In the genomic region with DNA sequence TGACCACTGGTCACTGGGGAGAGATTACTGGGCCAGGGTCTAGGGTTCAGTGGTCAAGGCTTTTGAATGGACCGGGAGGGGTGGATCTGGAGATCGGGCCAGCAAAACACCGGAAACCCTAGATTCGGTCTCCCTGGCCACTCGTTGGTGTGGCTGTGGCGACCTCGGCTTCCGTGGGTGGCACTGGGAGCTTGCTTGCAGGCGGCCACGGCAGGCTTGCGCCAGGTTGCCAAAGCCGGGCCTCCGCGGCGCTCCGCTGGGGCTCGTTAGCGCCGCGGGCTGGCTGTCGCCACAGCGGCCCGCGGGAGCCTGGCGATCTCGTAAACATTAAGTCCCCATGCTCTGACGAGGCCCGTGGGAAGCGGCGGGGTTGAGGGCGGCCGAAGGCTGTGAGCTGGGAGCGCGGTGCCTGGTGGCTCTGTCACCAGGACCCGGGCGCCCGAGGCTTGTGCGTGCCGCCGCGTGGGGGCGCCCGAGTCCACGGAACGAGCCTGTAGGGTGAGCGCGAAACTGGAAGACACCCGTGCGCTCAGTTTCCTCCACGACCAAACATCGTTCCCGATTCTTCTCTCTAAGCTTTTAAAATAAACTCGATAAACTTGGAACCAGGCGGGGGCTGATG, we compare ENCODE assay signal across 8 mouse cellular contexts. TPM values are rescaled to one million over a fixed set of nuclear protein-coding genes. Genes with fewer than 3 reads are reported as not detected.
DNase-seq lines count a peak whose midpoint lies in the region; ATAC-seq and TF ChIP-seq lines count a peak whose summit lies in the region.

No protein-coding gene starts in this region.

- H3ac ChIP-seq in C2C12 (ENCODE audit: control insufficient read depth, insufficient read length, low read depth) = no peak overlapping the region

- peak; percentile 84 for DNase-seq in brain, adult 2 months (ENCODE audit: low read depth, low spot score)
- peak; percentile 89 for DNase-seq in heart, embryonic 10.5 days (ENCODE audit: low spot score)
- DNase-seq in limb, embryonic 14.5 days (ENCODE audit: low spot score) = peak; percentile 69
- peak; percentile 87 for DNase-seq in midbrain, postnatal 0 days (ENCODE audit: low spot score)
- DNase-seq in spleen, postnatal 10 days (ENCODE audit: low spot score in 2 of 2) = peak; percentile 82 to 93

- TF ChIP-seq POLR2A in embryonic fibroblast, embryonic 13.5 days (IDR thresholded peaks at IDR 0.05; ENCODE audit: low read depth, low read length) = no peak
- no peak for TF ChIP-seq POLR2A in limb, embryonic 14.5 days (IDR thresholded peaks at IDR 0.05; ENCODE audit: borderline replicate concordance, extremely low read depth, insufficient read depth, insufficient read length)

- peak overlapping the region; percentile 95 for H3K4me2 ChIP-seq in kidney, embryonic 14.5 days (replicated peaks; ENCODE audit: low read depth, low read length)
- H3K4me2 ChIP-seq in limb, embryonic 14.5 days (replicated peaks; ENCODE audit: low read depth, low read length, severe bottlenecking) = peak overlapping the region; percentile 93
- peak overlapping the region; percentile 89 for H3K4me2 ChIP-seq in midbrain, postnatal 0 days (ENCODE audit: low read depth, low read length, poor library complexity, severe bottlenecking)

- ATAC-seq in kidney, embryonic 14.5 days (ENCODE audit: low FRiP score, low TSS enrichment) = peak; percentile 98
- peak; percentile 89 for ATAC-seq in limb, embryonic 14.5 days (ENCODE audit: low FRiP score, low read depth)
- ATAC-seq in midbrain, postnatal 0 days (ENCODE audit: low FRiP score) = peak; percentile 92

- no peaks in the 10 kb centered on the region for H3K79me3 ChIP-seq in C2C12 (ENCODE audit: low read depth)

- H3K27ac ChIP-seq in embryonic fibroblast, embryonic 13.5 days (ENCODE audit: insufficient read depth, low read length) = 0 out of 2 replicates have a peak overlapping the region, but pooled peaks have one; percentile 36
- H3K27ac ChIP-seq in heart, embryonic 10.5 days = peak overlapping the region; percentile 87
- no peak overlapping the region for H3K27ac ChIP-seq in kidney, embryonic 14.5 days (ENCODE audit: low read depth, low read length)
- no peak overlapping the region for H3K27ac ChIP-seq in limb, embryonic 14.5 days (replicated peaks; ENCODE audit: low read depth, low read length)
- peak overlapping the region; percentile 34; the same call in 1 of the 2 replicates for H3K27ac ChIP-seq in midbrain, postnatal 0 days (ENCODE audit: low read depth, low read length)

- no peaks in the 10 kb centered on the region for H3K27me3 ChIP-seq in C2C12 (ENCODE audit: control insufficient read depth, insufficient read depth, insufficient read length)
- peaks cover 32% of the 10 kb centered on the region for H3K27me3 ChIP-seq in heart, embryonic 10.5 days (ENCODE audit: insufficient read depth, poor library complexity, severe bottlenecking)
- H3K27me3 ChIP-seq in kidney, embryonic 14.5 days (ENCODE audit: control insufficient read depth, insufficient read depth, low read length) = no peaks in the 10 kb centered on the region
- H3K27me3 ChIP-seq in limb, embryonic 14.5 days (ENCODE audit: control insufficient read depth, insufficient read depth, low read length) = peaks cover 4% of the 10 kb centered on the region; the same call in 1 of the 2 replicates
- peaks cover 5% of the 10 kb centered on the region; the same call in 1 of the 2 replicates for H3K27me3 ChIP-seq in midbrain, postnatal 0 days (ENCODE audit: insufficient read depth, low read length)

- no peaks in the 10 kb centered on the region for H3K9me3 ChIP-seq in heart, embryonic 10.5 days
- H3K9me3 ChIP-seq in kidney, embryonic 14.5 days (ENCODE audit: control insufficient read depth, low read length) = no peaks in the 10 kb centered on the region
- H3K9me3 ChIP-seq in limb, embryonic 14.5 days (ENCODE audit: control insufficient read depth, low read length) = no peaks in the 10 kb centered on the region
- no peaks in the 10 kb centered on the region for H3K9me3 ChIP-seq in midbrain, postnatal 0 days (ENCODE audit: low read length)

- peak; percentile 89 for TF ChIP-seq CTCF in C2C12 (IDR thresholded peaks at IDR 0.05; ENCODE audit: control insufficient read depth, insufficient read depth, insufficient read length)
- TF ChIP-seq CTCF in embryonic fibroblast, embryonic 13.5 days (IDR thresholded peaks at IDR 0.05; ENCODE audit: borderline replicate concordance, insufficient read depth, low read length) = peak; percentile 75
- TF ChIP-seq CTCF in midbrain, postnatal 0 days (IDR thresholded peaks at IDR 0.05) = peak; percentile 87

- WGBS in heart, embryonic 10.5 days = 1% methylated on average over 54 of the region's 54 CpGs
- WGBS in kidney, embryonic 14.5 days = under 1% methylated on average over 54 of the region's 54 CpGs
- WGBS in limb, embryonic 14.5 days = under 1% methylated on average over 51 of the region's 54 CpGs
- WGBS in midbrain, postnatal 0 days = under 1% methylated on average over 53 of the region's 54 CpGs

- peak overlapping the region; percentile 60 for H3K9ac ChIP-seq in kidney, embryonic 14.5 days (ENCODE audit: low read depth, low read length)
- peak overlapping the region; percentile 64 for H3K9ac ChIP-seq in limb, embryonic 14.5 days (ENCODE audit: low read depth, low read length, severe bottlenecking)
- H3K9ac ChIP-seq in midbrain, postnatal 0 days (replicated peaks; ENCODE audit: low read length, poor library complexity, severe bottlenecking) = peak overlapping the region; percentile 74

- H3K36me3 ChIP-seq in C2C12 (ENCODE audit: control insufficient read depth, insufficient read depth) = no peaks in the 10 kb centered on the region
- no peaks in the 10 kb centered on the region for H3K36me3 ChIP-seq in heart, embryonic 10.5 days
- no peaks in the 10 kb centered on the region for H3K36me3 ChIP-seq in kidney, embryonic 14.5 days (ENCODE audit: control insufficient read depth, insufficient read depth, low read length)
- H3K36me3 ChIP-seq in limb, embryonic 14.5 days (ENCODE audit: control insufficient read depth, insufficient read depth, low read length) = no peaks in the 10 kb centered on the region
- H3K36me3 ChIP-seq in midbrain, postnatal 0 days (ENCODE audit: insufficient read depth, low read length) = no peaks in the 10 kb centered on the region

- no peaks in the 10 kb centered on the region; the same call in 1 of the 2 replicates for H3K4me1 ChIP-seq in embryonic fibroblast, embryonic 13.5 days (ENCODE audit: control insufficient read depth, insufficient read depth, low read length)
- H3K4me1 ChIP-seq in heart, embryonic 10.5 days = peaks cover 5% of the 10 kb centered on the region; the same call in 1 of the 2 replicates
- H3K4me1 ChIP-seq in kidney, embryonic 14.5 days (ENCODE audit: control insufficient read depth, insufficient read depth, low read length) = no peaks in the 10 kb centered on the region
- peaks cover 6% of the 10 kb centered on the region; the same call in 1 of the 2 replicates for H3K4me1 ChIP-seq in limb, embryonic 14.5 days (ENCODE audit: control insufficient read depth, insufficient read depth, low read length)
- no peaks in the 10 kb centered on the region for H3K4me1 ChIP-seq in midbrain, postnatal 0 days (ENCODE audit: insufficient read depth, low read length)

- H3K79me2 ChIP-seq in C2C12 (ENCODE audit: control insufficient read depth, insufficient read depth) = no peaks in the 10 kb centered on the region

- H3K4me3 ChIP-seq in C2C12 (ENCODE audit: insufficient read depth, poor library complexity, severe bottlenecking) = no peak overlapping the region
- H3K4me3 ChIP-seq in embryonic fibroblast, embryonic 13.5 days (ENCODE audit: insufficient read depth, low read length) = peak overlapping the region; percentile 22; the same call in 1 of the 2 replicates
- H3K4me3 ChIP-seq in heart, embryonic 10.5 days = peak overlapping the region; percentile 72
- H3K4me3 ChIP-seq in kidney, embryonic 14.5 days (ENCODE audit: low read length) = peak overlapping the region; percentile 43
- peak overlapping the region; percentile 45 for H3K4me3 ChIP-seq in limb, embryonic 14.5 days (replicated peaks; ENCODE audit: low read length)
- peak overlapping the region; percentile 54 for H3K4me3 ChIP-seq in midbrain, postnatal 0 days (ENCODE audit: low read depth, low read length)

RNA-seq across cellular contexts. Expression of a gene that starts 13.6 kb away (rescaled TPM):
- not detected for polyA plus RNA-seq in C2C12 (2012; fragmentation: generic; extraction: Trizol)
- polyA plus RNA-seq in embryonic fibroblast, embryonic 13.5 days (2011; ENCODE audit: insufficient read length, low read depth, missing spikeins) = not detected in 2 replicates
- polyA plus RNA-seq in heart, embryonic 10.5 days (2016; fragmentation: Nextera tagmentation; extraction: Ambion mirVana) = 0.11 TPM in 1 of 2 replicates, not detected in the other
- polyA plus RNA-seq in kidney, embryonic 14.5 days (2014; fragmentation: Nextera tagmentation; extraction: Ambion mirVana) = not detected in 2 replicates
- polyA plus RNA-seq in limb, embryonic 14.5 days (2012; rRNA removed) = not detected in 2 replicates
- polyA plus RNA-seq in limb, embryonic 14.5 days (2014; fragmentation: Nextera tagmentation; extraction: Ambion mirVana) = not detected in 2 replicates
- total RNA-seq in midbrain, postnatal 0 days (2014; rRNA removed) = not detected in 2 replicates
- polyA plus RNA-seq in midbrain, postnatal 0 days (2015; fragmentation: Nextera tagmentation; extraction: Ambion mirVana) = 0.07 and 0.17 TPM in 2 replicates

RNA-seq across cellular contexts. Expression of a gene that starts 21.6 kb away (rescaled TPM):
- polyA plus RNA-seq in C2C12 (2012; fragmentation: generic; extraction: Trizol) = not detected
- polyA plus RNA-seq in embryonic fibroblast, embryonic 13.5 days (2011; ENCODE audit: insufficient read length, low read depth, missing spikeins) = not detected in 2 replicates
- not detected in 2 replicates for polyA plus RNA-seq in heart, embryonic 10.5 days (2016; fragmentation: Nextera tagmentation; extraction: Ambion mirVana)
- not detected in 2 replicates for polyA plus RNA-seq in kidney, embryonic 14.5 days (2014; fragmentation: Nextera tagmentation; extraction: Ambion mirVana)
- not detected in 2 replicates for polyA plus RNA-seq in limb, embryonic 14.5 days (2012; rRNA removed)
- not detected in 2 replicates for polyA plus RNA-seq in limb, embryonic 14.5 days (2014; fragmentation: Nextera tagmentation; extraction: Ambion mirVana)
- not detected in 2 replicates for total RNA-seq in midbrain, postnatal 0 days (2014; rRNA removed)
- not detected in 2 replicates for polyA plus RNA-seq in midbrain, postnatal 0 days (2015; fragmentation: Nextera tagmentation; extraction: Ambion mirVana)

RNA-seq across cellular contexts. Expression of a gene that starts 24.8 kb away (rescaled TPM):
- polyA plus RNA-seq in C2C12 (2012; fragmentation: generic; extraction: Trizol) = 0.01 TPM
- polyA plus RNA-seq in embryonic fibroblast, embryonic 13.5 days (2011; ENCODE audit: insufficient read length, low read depth, missing spikeins) = not detected in 2 replicates
- 0.04 TPM in 2 replicates for polyA plus RNA-seq in heart, embryonic 10.5 days (2016; fragmentation: Nextera tagmentation; extraction: Ambion mirVana)
- polyA plus RNA-seq in kidney, embryonic 14.5 days (2014; fragmentation: Nextera tagmentation; extraction: Ambion mirVana) = 0.10 TPM in 1 of 2 replicates, not detected in the other
- polyA plus RNA-seq in limb, embryonic 14.5 days (2012; rRNA removed) = not detected in 2 replicates
- 0.11 and 0.18 TPM in 2 replicates for polyA plus RNA-seq in limb, embryonic 14.5 days (2014; fragmentation: Nextera tagmentation; extraction: Ambion mirVana)
- not detected in 2 replicates for total RNA-seq in midbrain, postnatal 0 days (2014; rRNA removed)
- polyA plus RNA-seq in midbrain, postnatal 0 days (2015; fragmentation: Nextera tagmentation; extraction: Ambion mirVana) = 0.12 TPM in 1 of 2 replicates, not detected in the other

RNA-seq across cellular contexts. Expression of a gene that starts 27.8 kb away (rescaled TPM):
- not detected for polyA plus RNA-seq in C2C12 (2012; fragmentation: generic; extraction: Trizol)
- polyA plus RNA-seq in embryonic fibroblast, embryonic 13.5 days (2011; ENCODE audit: insufficient read length, low read depth, missing spikeins) = not detected in 2 replicates
- not detected in 2 replicates for polyA plus RNA-seq in heart, embryonic 10.5 days (2016; fragmentation: Nextera tagmentation; extraction: Ambion mirVana)
- not detected in 2 replicates for polyA plus RNA-seq in kidney, embryonic 14.5 days (2014; fragmentation: Nextera tagmentation; extraction: Ambion mirVana)
- not detected in 2 replicates for polyA plus RNA-seq in limb, embryonic 14.5 days (2012; rRNA removed)
- not detected in 2 replicates for polyA plus RNA-seq in limb, embryonic 14.5 days (2014; fragmentation: Nextera tagmentation; extraction: Ambion mirVana)
- not detected in 2 replicates for total RNA-seq in midbrain, postnatal 0 days (2014; rRNA removed)
- polyA plus RNA-seq in midbrain, postnatal 0 days (2015; fragmentation: Nextera tagmentation; extraction: Ambion mirVana) = not detected in 2 replicates

RNA-seq across cellular contexts. Expression of a gene that starts 31.4 kb away (rescaled TPM):
- polyA plus RNA-seq in C2C12 (2012; fragmentation: generic; extraction: Trizol) = 0.04 TPM
- not detected in 2 replicates for polyA plus RNA-seq in embryonic fibroblast, embryonic 13.5 days (2011; ENCODE audit: insufficient read length, low read depth, missing spikeins)
- polyA plus RNA-seq in heart, embryonic 10.5 days (2016; fragmentation: Nextera tagmentation; extraction: Ambion mirVana) = 0.19 and 0.22 TPM in 2 replicates
- 0.63 and 0.80 TPM in 2 replicates for polyA plus RNA-seq in kidney, embryonic 14.5 days (2014; fragmentation: Nextera tagmentation; extraction: Ambion mirVana)
- not detected in 2 replicates for polyA plus RNA-seq in limb, embryonic 14.5 days (2012; rRNA removed)
- 0.36 and 0.44 TPM in 2 replicates for polyA plus RNA-seq in limb, embryonic 14.5 days (2014; fragmentation: Nextera tagmentation; extraction: Ambion mirVana)
- not detected in 2 replicates for total RNA-seq in midbrain, postnatal 0 days (2014; rRNA removed)
- polyA plus RNA-seq in midbrain, postnatal 0 days (2015; fragmentation: Nextera tagmentation; extraction: Ambion mirVana) = 0.29 and 0.38 TPM in 2 replicates

Comparison
In these comparisons a context has a peak if more than half of its experiments do, and no peak if none do; other contexts are left out.
1. H3K27ac ChIP-seq: peak in embryonic fibroblast, embryonic 13.5 days (single experiment), heart, embryonic 10.5 days (single experiment) and midbrain, postnatal 0 days (single experiment); none in kidney, embryonic 14.5 days (single experiment) and limb, embryonic 14.5 days (single experiment).
2. Peak in every context shown above with its lines, with median percentiles within 50 percentile points of each other: CTCF ChIP-seq, DNase-seq, ATAC-seq, H3K4me2 ChIP-seq and H3K9ac ChIP-seq.